Mouse (Mus musculus): Measurements from ENCODE around the gene Ina.

DNA sequence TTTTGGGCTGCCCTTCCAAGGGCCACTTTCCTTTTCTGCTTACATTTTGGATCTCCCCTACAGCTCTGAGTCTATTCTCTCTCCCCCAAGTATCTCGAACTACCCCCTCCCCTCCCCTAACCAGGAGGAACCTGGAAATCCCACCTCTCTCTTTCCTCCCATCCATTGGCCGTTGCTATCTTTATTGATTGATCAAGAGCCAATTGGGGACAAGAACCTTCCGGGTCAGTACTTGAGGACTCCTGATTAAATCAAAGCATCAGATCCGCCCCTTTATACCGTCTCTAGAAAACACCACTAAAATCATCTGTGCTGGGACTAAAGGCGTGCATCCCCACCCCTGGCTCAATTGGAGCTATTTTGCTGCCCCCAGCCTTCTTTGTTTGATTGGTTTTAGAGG is 33.0 kb upstream of the Ina start:
- TF ChIP-seq POLR2A (IDR thresholded peaks at IDR 0.05; ENCODE audit: low read depth, low read length): no peak
- TF ChIP-seq CTCF (IDR thresholded peaks at IDR 0.05; ENCODE audit: borderline replicate concordance, insufficient read depth, low read length): no peak

All from embryonic fibroblast, embryonic 13.5 days (primary cell).